Mouse (Mus musculus) CH12.LX (cell line): ENCODE measurements at regions not wholly inside any gene's neighbourhood (a gene's known extent, or its start where the extent isn't known, plus 50 kb on each side); places are given as distances from the start of the nearest gene placed in this dataset.

Experiments
- DNase-seq: peaks from one replicate; pipeline ENCODE4 v3.0.0-alpha.2; 2013; ENCODE audit errors: extremely low read depth
- H3K27ac ChIP-seq: 2 replicates; pipeline ENCODE4 v1.5.1; 2012; ENCODE audit warnings: low read depth, mild to moderate bottlenecking, control low read depth, moderate library complexity; ENCODE audit not compliant: insufficient read depth
- H3K27me3 ChIP-seq: replicated peaks from 2 replicates; pipeline ENCODE3; 2012; ENCODE audit warnings: inconsistent platforms
- H3K36me3 ChIP-seq, 2 experiments: replicated peaks in 1 of 2; 2 replicates each; pipeline versions ENCODE3 to v1.6.1; 2012; ENCODE audit warnings: inconsistent platforms in 1 of 2, low read length in 1 of 2, mild to moderate bottlenecking in 1 of 2, mixed read lengths in 1 of 2, moderate library complexity in 1 of 2; ENCODE audit not compliant: control insufficient read depth in 1 of 2, insufficient read depth in 1 of 2
- H3K4me1 ChIP-seq, 2 experiments: 2 replicates each; pipeline ENCODE4 v1.6.1; 2012; ENCODE audit warnings: inconsistent platforms in 1 of 2, moderate library complexity in 1 of 2; ENCODE audit not compliant: insufficient read depth in 2 of 2, control insufficient read depth in 1 of 2
- H3K4me2 ChIP-seq: 2 replicates; pipeline ENCODE4 v1.6.1; 2012; ENCODE audit warnings: low read depth, mild to moderate bottlenecking, control low read depth; ENCODE audit not compliant: poor library complexity, insufficient read depth, severe bottlenecking
- H3K4me3 ChIP-seq, 3 experiments: fragments of 150-350 bp in 1 of 3; sonication (generic) in 1 of 3; replicated peaks in 1 of 3; 2 replicates each; pipeline versions ENCODE3 to v1.5.1; 2011 to 2012; ENCODE audit warnings: low read depth in 2 of 3, low read length in 2 of 3, mild to moderate bottlenecking in 2 of 3, moderate library complexity in 2 of 3, control low read depth in 1 of 3, improper control_type of control experiment in 1 of 3, inconsistent platforms in 1 of 3, mixed read lengths in 1 of 3; ENCODE audit not compliant: poor library complexity in 1 of 3
- H3K79me2 ChIP-seq: replicated peaks from 2 replicates; pipeline ENCODE4 v1.6.1; 2012; ENCODE audit warnings: mild to moderate bottlenecking, moderate library complexity; ENCODE audit not compliant: control insufficient read depth, poor library complexity, insufficient read depth, severe bottlenecking; ENCODE audit errors: extremely low read depth
- H3K9ac ChIP-seq: 2 replicates; pipeline ENCODE4 v1.6.1; 2012; ENCODE audit warnings: low read depth, mild to moderate bottlenecking, control low read depth, moderate library complexity; ENCODE audit not compliant: insufficient read depth
- H3K9me3 ChIP-seq: replicated peaks from 2 replicates; pipeline ENCODE3; 2012; ENCODE audit warnings: low read length, inconsistent platforms, mixed read lengths
- BHLHE40 ChIP-seq: IDR thresholded peaks from 2 replicates; pipeline ENCODE4 v1.6.1; 2011; ENCODE audit warnings: mild to moderate bottlenecking, low read depth, low read length, improper control_type of control experiment
- CHD1 ChIP-seq: IDR thresholded peaks from 2 replicates; pipeline ENCODE4 v1.6.1; 2012; ENCODE audit warnings: low read depth, low read length, improper control_type of control experiment, inconsistent platforms
- CHD2 ChIP-seq: IDR thresholded peaks from 2 replicates; pipeline ENCODE4 v1.6.1; 2011; ENCODE audit warnings: low read length, improper control_type of control experiment
- CTCF ChIP-seq, 2 experiments: IDR thresholded peaks in 1 of 2; conservative IDR thresholded peaks in 1 of 2; 2 replicates each; pipeline ENCODE4 v1.5.1; 2011 to 2012; ENCODE audit warnings: low read depth in 2 of 2, low read length in 2 of 2, improper control_type of control experiment in 1 of 2, inconsistent platforms in 1 of 2, mild to moderate bottlenecking in 1 of 2, moderate library complexity in 1 of 2
- EP300 ChIP-seq: IDR thresholded peaks from 2 replicates; pipeline ENCODE4 v1.6.1; 2011; ENCODE audit warnings: low read length, improper control_type of control experiment
- ETS1 ChIP-seq: conservative IDR thresholded peaks from 2 replicates; pipeline ENCODE4 v1.6.1; 2012; ENCODE audit warnings: low read depth, mild to moderate bottlenecking, inconsistent platforms, low read length, improper control_type of control experiment, moderate library complexity
- HCFC1 ChIP-seq: IDR thresholded peaks from 2 replicates; pipeline ENCODE4 v1.6.1; 2012; ENCODE audit warnings: low read depth, mild to moderate bottlenecking, inconsistent platforms, low read length, improper control_type of control experiment
- IRF4 ChIP-seq: IDR thresholded peaks from 2 replicates; pipeline ENCODE4 v1.6.1; 2014; ENCODE audit warnings: low read depth, mild to moderate bottlenecking, inconsistent platforms, low read length, improper control_type of control experiment
- JUND ChIP-seq: conservative IDR thresholded peaks from 2 replicates; pipeline ENCODE4 v1.6.1; 2011; ENCODE audit warnings: low read depth, low read length, improper control_type of control experiment
- KAT2A ChIP-seq: IDR thresholded peaks from 2 replicates; pipeline ENCODE4 v1.6.1; 2012; ENCODE audit warnings: low read length, improper control_type of control experiment, inconsistent platforms; ENCODE audit not compliant: insufficient replicate concordance
- MAFK ChIP-seq: IDR thresholded peaks from 2 replicates; pipeline ENCODE4 v1.6.1; 2011; ENCODE audit warnings: low read length, improper control_type of control experiment; ENCODE audit not compliant: insufficient replicate concordance
- MAX ChIP-seq: IDR thresholded peaks from 2 replicates; pipeline ENCODE4 v1.6.1; 2011; ENCODE audit warnings: low read length, improper control_type of control experiment
- MAZ ChIP-seq: IDR thresholded peaks from 2 replicates; pipeline ENCODE4 v1.6.1; 2012; ENCODE audit warnings: low read depth, mild to moderate bottlenecking, inconsistent platforms, low read length, improper control_type of control experiment, moderate library complexity
- MEF2A ChIP-seq: IDR thresholded peaks from 2 replicates; pipeline ENCODE4 v1.6.1; 2014; ENCODE audit warnings: low read depth, mild to moderate bottlenecking, inconsistent platforms, low read length, improper control_type of control experiment, borderline replicate concordance
- MXI1 ChIP-seq: IDR thresholded peaks from 2 replicates; pipeline ENCODE4 v1.6.1; 2011; ENCODE audit warnings: mild to moderate bottlenecking, low read depth, low read length, improper control_type of control experiment
- MYC ChIP-seq: IDR thresholded peaks from 2 replicates; pipeline ENCODE4 v1.6.1; 2011; ENCODE audit warnings: low read depth, mild to moderate bottlenecking, improper control_type of control experiment, low read length
- NELFE ChIP-seq: IDR thresholded peaks from 2 replicates; pipeline ENCODE4 v1.6.1; 2011; ENCODE audit warnings: low read depth, low read length, improper control_type of control experiment
- PAX5 ChIP-seq: IDR thresholded peaks from 2 replicates; pipeline ENCODE4 v1.6.1; 2012; ENCODE audit warnings: low read length, inconsistent platforms, mixed read lengths
- POLR2A ChIP-seq: IDR thresholded peaks from 2 replicates; pipeline ENCODE4 v1.6.1; 2011; ENCODE audit warnings: low read depth, mild to moderate bottlenecking, improper control_type of control experiment, low read length
- POLR2AphosphoS2 ChIP-seq: IDR thresholded peaks from 2 replicates; pipeline ENCODE4 v1.6.1; 2011; ENCODE audit warnings: low read depth, low read length, improper control_type of control experiment
- RAD21 ChIP-seq: IDR thresholded peaks from 2 replicates; pipeline ENCODE4 v1.6.1; 2011; ENCODE audit warnings: low read depth, mild to moderate bottlenecking, low read length, improper control_type of control experiment, moderate library complexity
- RCOR1 ChIP-seq: conservative IDR thresholded peaks from 2 replicates; pipeline ENCODE4 v1.6.1; 2012; ENCODE audit warnings: low read depth, mild to moderate bottlenecking, inconsistent platforms, low read length, improper control_type of control experiment
- SIN3A ChIP-seq: IDR thresholded peaks from 2 replicates; pipeline ENCODE4 v1.6.1; 2012; ENCODE audit warnings: low read length, improper control_type of control experiment, inconsistent platforms
- SMC3 ChIP-seq: IDR thresholded peaks from 2 replicates; pipeline ENCODE4 v1.6.1; 2011; ENCODE audit warnings: low read depth, low read length, improper control_type of control experiment
- TBP ChIP-seq: conservative IDR thresholded peaks from 2 replicates; pipeline ENCODE4 v1.6.1; 2011; ENCODE audit warnings: low read depth, low read length, improper control_type of control experiment
- TCF12 ChIP-seq: IDR thresholded peaks from 2 replicates; pipeline ENCODE4 v1.6.1; 2014; ENCODE audit warnings: low read depth, mild to moderate bottlenecking, inconsistent platforms, low read length, improper control_type of control experiment
- UBTF ChIP-seq: IDR thresholded peaks from 2 replicates; pipeline ENCODE4 v1.6.1; 2012; ENCODE audit warnings: low read depth, mild to moderate bottlenecking, inconsistent platforms, low read length, improper control_type of control experiment, moderate library complexity
- USF1 ChIP-seq: IDR thresholded peaks from 2 replicates; pipeline ENCODE4 v1.6.1; 2014; ENCODE audit warnings: low read depth, mild to moderate bottlenecking, inconsistent platforms, low read length, improper control_type of control experiment
- USF2 ChIP-seq: conservative IDR thresholded peaks from 2 replicates; pipeline ENCODE4 v1.6.1; 2011; ENCODE audit warnings: low read depth, low read length, improper control_type of control experiment
- ZC3H11A ChIP-seq: IDR thresholded peaks from 2 replicates; pipeline ENCODE4 v1.6.1; 2012; ENCODE audit warnings: low read depth, mild to moderate bottlenecking, inconsistent platforms, low read length, improper control_type of control experiment
- ZMIZ1 ChIP-seq: IDR thresholded peaks from 2 replicates; pipeline ENCODE4 v1.6.1; 2012; ENCODE audit warnings: low read depth, mild to moderate bottlenecking, inconsistent platforms, low read length, improper control_type of control experiment
- ZNF384 ChIP-seq: IDR thresholded peaks from 2 replicates; pipeline ENCODE4 v1.6.1; 2012; ENCODE audit warnings: low read depth, low read length, improper control_type of control experiment, inconsistent platforms
- dilution Hi-C: fragments of 300-500 bp; cut with MboI; formaldehyde crosslinking; loops from 2 replicates; pipeline ENCODE4 v1.14.3; 2020; ENCODE audit warnings: low sequenced_read_pairs; ENCODE audit not compliant: extremely low pct_unique_long_range_greater_than_20kb, extremely low pct_ligation_motif_present
- in situ Hi-C: fragments of 300-500 bp; cut with MboI; formaldehyde crosslinking; loops from 3 replicates; pipeline ENCODE4 v1.14.3; 2019; ENCODE audit warnings: low sequenced_read_pairs, low pct_ligation_motif_present, low pct_unique_long_range_greater_than_20kb, mixed read lengths

- H3K4me3 ChIP-seq = no peak overlapping the region
- in situ Hi-C loops = loop anchor here (25.0 kb wide), 1 partner anchor 229 kb away; the partner anchor contains the start of gene Smoc2
- dilution Hi-C loops = no loop called here
- peaks cover 0 to 13% of the 10 kb centered on the region in 2 experiments; a peak in 2 of 4 replicates for H3K4me1 ChIP-seq
- no peaks in the 10 kb centered on the region for H3K79me2 ChIP-seq
- no peak overlapping the region for H3K27ac ChIP-seq
- no peaks in the 10 kb centered on the region for H3K9me3 ChIP-seq
- no peaks in the 10 kb centered on the region for H3K36me3 ChIP-seq
- peak; percentile 53 for DNase-seq
- H3K4me2 ChIP-seq = no peak overlapping the region
- H3K27me3 ChIP-seq = no peaks in the 10 kb centered on the region
- no peak overlapping the region for H3K9ac ChIP-seq
- TF ChIP-seq ZC3H11A (no peak; the same call in 1 of the 2 replicates), MYC (no peak), EP300 (no peak), CHD1 (no peak), HCFC1 (no peak), TBP (no peak), MEF2A (no peak), POLR2AphosphoS2 (no peak), NELFE (no peak), KAT2A (no peak), MXI1 (no peak), USF1 (no peak), IRF4 (no peak), ETS1 (no peak), POLR2A (no peak), CTCF (conservative IDR thresholded peaks at IDR 0.05 in 1 of 2, IDR thresholded peaks at IDR 0.05 in 1 of 2; ENCODE audit: low read depth in 2 of 2, low read length in 2 of 2) (peak in 1 of 2 experiments; percentile 84; a peak in 2 of 4 replicates), CHD2 (no peak), SIN3A (no peak), RAD21 (peak; percentile 73), JUND (no peak), SMC3 (peak; percentile 87), UBTF (no peak)
Measured at GRCm38 (mm10) chr17:14516097-14516496, 177.9 kb downstream of the Thbs2 start.

GRCm38 (mm10) chr17:14513454-14513853, 180.6 kb downstream of the Thbs2 start:
- dilution Hi-C loops = no loop called here
- no peaks in the 10 kb centered on the region for H3K9me3 ChIP-seq
- 0 out of 2 replicates have a peak overlapping the region, but pooled peaks have one; percentile 6 for H3K4me2 ChIP-seq
- no peak overlapping the region for H3K4me3 ChIP-seq
- DNase-seq = no peak
- no peaks in the 10 kb centered on the region for H3K36me3 ChIP-seq
- no peak overlapping the region for H3K9ac ChIP-seq
- H3K27me3 ChIP-seq = no peaks in the 10 kb centered on the region
- H3K27ac ChIP-seq = no peak overlapping the region
- TF ChIP-seq RAD21 = no peak
- no peak for TF ChIP-seq ZMIZ1
- TF ChIP-seq MAFK = no peak
- no peak for TF ChIP-seq TCF12
- no peak for TF ChIP-seq MAZ
- TF ChIP-seq NELFE = no peak
- no peak for TF ChIP-seq RCOR1
- no peak for TF ChIP-seq TBP
- TF ChIP-seq IRF4 = no peak
- no peak for TF ChIP-seq CTCF (conservative IDR thresholded peaks at IDR 0.05 in 1 of 2, IDR thresholded peaks at IDR 0.05 in 1 of 2; ENCODE audit: low read depth in 2 of 2, low read length in 2 of 2)
- no peak for TF ChIP-seq BHLHE40
- TF ChIP-seq MAX = no peak
- TF ChIP-seq POLR2A = no peak
- TF ChIP-seq USF2 = no peak
- no peak for TF ChIP-seq ZNF384
- no peak for TF ChIP-seq PAX5
- no peak for TF ChIP-seq ZC3H11A
- no peak for TF ChIP-seq KAT2A
- TF ChIP-seq SIN3A = no peak
- TF ChIP-seq ETS1 = no peak
- H3K4me1 ChIP-seq = peaks cover 0 to 13% of the 10 kb centered on the region in 2 experiments; a peak in 2 of 4 replicates
- no peaks in the 10 kb centered on the region for H3K79me2 ChIP-seq
- in situ Hi-C loops = loop anchor here (25.0 kb wide), 1 partner anchor 226 kb away; the partner anchor contains the start of gene Smoc2
